Mouse (Mus musculus): ENCODE results near the gene Itpk1.
A peak's percentile ranks its signal among the peaks of the same experiment; 100 is the strongest.

The Itpk1 gene

DNA sequence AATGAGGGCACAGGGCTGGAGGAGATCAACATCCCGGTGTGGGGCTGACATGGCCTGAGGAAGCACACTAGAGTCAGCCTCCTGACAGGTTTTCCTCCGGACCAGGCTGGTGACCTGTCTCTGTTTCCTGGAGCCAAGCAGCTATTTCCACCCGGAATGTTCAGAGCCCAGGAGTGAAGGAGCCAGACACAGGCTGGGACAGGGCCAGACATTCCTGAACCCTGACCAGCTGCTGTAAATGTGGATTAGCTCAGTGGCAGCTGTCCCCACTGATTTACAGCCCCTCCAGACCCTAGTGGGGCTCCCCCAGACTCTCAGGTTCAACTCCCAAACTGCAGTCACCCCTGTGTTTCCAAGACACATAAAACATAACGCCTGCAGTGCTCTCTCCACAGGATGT lies 107.3 kb downstream of the Itpk1 start:
- no peak for DNase-seq (ENCODE audit: low read depth, low spot score)

- peak; percentile 84 for DNase-seq (ENCODE audit: low read depth, low spot score)
Observed at GRCm38 (mm10) chr12:102596410-102596809, 108.3 kb downstream of the Itpk1 start.

DNA sequence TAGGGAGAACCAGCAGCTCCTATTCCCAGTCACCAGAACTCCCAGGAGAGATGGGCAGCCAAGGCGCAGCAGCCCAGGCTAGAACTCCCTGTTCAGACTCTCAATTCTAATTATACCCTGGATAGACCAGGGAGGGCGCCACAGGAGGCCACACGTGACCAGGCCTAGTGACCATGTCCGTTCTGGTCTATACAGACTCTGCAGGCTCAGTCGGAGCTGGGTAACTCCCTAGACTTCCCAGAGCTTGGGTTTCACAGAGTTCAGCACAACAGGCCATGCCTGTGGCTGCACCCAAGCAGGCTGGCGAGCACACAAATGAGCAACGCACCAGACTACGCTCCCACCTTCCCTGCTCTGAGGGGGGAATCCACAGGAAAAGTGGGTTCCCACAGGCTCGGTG lies 110.1 kb downstream of the Itpk1 start:
- DNase-seq (ENCODE audit: low read depth, low spot score): no peak

GRCm38 (mm10) chr12:102593699-102594098 lies 111.0 kb downstream of the Itpk1 start:
- no peak for DNase-seq (ENCODE audit: low read depth, low spot score)

GRCm38 (mm10) chr12:102590711-102591360 lies 113.9 kb downstream of the Itpk1 start:
- no peak for DNase-seq (ENCODE audit: low read depth, low spot score)

GRCm38 (mm10) chr12:102587106-102587505 lies 117.6 kb downstream of the Itpk1 start:
- no peak for DNase-seq (ENCODE audit: low read depth, low spot score)

DNA sequence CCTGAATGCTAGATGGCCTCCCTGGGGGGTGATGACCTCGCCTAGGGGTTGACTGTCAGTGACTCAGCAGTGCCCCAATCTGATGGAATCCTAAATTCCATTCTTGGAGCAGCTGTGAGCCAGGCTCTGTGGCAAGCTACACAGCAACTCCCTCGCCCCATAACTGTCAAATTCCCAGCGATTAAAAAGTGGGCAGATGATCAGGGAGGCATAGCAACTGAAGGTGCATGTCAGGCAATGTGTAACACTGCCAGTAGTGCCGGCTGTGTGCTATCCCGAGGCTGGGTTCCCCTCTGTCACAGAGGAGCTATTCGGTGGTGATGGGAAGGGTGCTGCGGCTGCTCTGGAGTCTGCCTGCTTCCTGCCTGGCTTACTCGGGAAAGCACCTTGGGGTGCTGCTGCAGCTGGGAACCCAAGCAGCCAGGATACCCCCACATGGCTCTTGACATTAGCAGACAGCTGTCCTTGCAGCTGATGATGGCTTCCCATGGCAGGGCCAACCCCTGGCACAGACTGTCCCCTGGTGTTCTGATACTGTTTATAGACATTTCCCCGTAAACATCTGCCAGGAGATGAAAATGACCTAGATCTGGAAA lies 118.3 kb downstream of the Itpk1 start:
- DNase-seq (ENCODE audit: low read depth, low spot score): no peak

DNA sequence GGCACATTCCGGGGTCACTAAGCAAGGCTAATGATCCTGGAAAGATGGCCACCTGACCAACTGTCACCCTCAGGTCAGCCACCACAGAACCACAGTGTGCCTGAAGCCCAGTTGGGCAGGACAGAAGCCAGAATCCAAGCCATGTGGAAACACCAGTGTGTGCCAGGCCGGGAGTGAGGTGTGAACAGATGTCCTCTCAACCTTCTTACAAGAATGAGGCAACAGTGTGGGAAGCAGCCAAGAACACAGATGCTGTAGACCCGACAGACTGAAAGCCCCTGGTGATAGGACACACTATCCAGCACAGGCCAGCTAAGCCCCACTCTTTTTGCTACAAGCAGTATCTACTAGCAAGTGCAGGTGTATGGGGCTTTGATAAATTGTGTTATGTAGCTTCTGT lies 119.3 kb downstream of the Itpk1 start:
- no peak for DNase-seq (ENCODE audit: low read depth, low spot score)

DNA sequence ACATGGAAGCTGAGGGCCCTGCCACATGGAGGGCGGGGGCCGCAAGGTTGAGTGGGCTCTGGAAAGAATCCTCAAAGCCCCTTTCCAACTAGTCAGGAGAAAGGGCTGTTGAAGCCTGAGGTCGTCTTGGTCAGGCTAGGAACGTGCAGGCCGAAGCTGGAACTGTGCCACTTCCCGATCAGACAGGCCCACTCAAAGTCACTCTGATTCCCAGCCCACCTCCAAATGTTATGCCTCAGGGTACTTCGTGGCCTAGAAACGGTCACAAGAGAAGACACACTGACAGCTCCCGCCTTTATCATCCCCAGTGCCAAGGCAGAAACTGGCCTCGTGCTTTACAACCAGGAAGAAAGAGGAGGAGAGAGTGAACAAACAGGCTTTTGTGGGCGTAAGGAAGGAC lies 122.3 kb downstream of the Itpk1 start:
- DNase-seq (ENCODE audit: low read depth, low spot score): no peak

- peak; percentile 40 for DNase-seq (ENCODE audit: low read depth, low spot score)
Observed at GRCm38 (mm10) chr12:102581579-102582196, 123.0 kb downstream of the Itpk1 start.

DNA sequence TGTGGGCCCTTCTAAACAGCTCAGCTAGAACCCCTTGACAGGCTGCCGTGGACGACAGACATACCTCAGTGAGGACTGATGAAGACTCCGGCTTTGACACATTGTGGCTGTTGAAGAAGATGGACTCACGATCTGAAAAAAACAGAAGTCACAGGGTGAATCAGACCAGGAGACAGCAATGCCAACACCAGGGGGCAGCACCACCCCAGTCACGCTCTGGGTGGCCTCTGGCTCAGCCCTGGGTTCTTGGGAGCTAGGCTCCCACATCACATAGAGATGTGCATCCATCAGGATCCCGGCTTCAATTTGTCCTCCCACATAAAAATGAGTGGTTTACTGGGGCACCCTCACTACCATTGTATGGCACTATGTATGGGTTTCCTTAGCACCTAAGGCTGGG lies 125.7 kb downstream of the Itpk1 start:
- peak; percentile 80 for DNase-seq (ENCODE audit: low read depth, low spot score)

GRCm38 (mm10) chr12:102576659-102577398 lies 127.9 kb downstream of the Itpk1 start:
- no peak for DNase-seq (ENCODE audit: low read depth, low spot score)

DNA sequence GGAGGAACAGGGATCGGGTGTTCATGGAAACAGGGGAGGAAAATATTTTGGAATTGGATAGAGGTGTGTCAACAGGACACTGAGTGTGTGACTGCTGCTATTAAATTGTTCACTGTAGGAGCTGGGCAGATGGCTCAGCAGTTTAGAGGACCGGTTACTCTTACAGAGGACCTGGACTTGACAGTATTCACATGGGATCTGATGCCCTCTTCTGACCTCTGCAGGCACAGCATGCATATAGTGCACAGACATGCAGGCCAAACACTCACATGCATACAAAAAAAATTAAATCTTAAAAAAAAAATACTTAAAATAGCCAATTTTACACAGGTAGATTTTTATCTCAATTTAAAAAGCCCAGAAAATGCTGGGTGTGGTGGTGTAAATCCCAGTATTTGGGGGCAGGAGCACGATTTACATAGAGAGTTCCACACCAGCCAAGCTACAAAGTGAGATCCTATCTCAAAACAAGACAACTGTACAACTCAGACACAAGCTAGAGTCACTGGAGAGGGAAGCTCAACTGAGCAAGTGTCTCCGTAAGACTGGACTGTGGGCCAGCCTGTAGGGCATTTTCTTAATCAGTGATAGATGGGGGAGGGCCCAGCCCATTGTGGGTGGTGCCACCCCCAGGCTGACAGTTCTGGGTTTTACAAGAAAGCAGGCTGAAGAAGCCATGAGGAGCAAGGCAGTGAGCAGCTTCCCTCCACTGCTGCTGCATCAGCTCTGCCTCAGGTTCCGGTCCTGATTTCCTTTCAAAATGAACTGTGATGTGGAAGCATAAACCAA lies 129.0 kb downstream of the Itpk1 start:
- DNase-seq (ENCODE audit: low read depth, low spot score): no peak

- DNase-seq (ENCODE audit: low read depth, low spot score): no peak
Observed at GRCm38 (mm10) chr12:102573036-102573435, 131.7 kb downstream of the Itpk1 start.

DNA sequence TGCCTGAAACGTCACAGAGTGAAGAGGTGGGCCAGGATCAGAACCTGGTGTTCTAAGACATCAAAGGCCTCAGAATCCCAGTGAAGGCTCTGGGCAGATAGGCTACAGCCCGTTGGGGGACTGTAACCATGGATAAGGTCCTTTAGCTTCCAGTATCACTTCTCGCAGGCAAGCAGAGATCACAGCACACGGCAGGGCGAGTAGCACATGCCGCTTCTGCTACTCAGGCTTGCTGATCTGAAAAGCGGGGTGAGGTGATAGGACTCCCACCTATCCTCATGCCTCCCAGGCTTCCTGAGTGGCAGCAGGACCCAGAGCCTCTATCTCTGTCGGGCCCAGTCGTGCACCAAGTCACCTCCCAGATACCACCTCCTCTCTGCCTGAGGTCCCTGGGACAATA lies 133.1 kb downstream of the Itpk1 start:
- no peak for DNase-seq (ENCODE audit: low read depth, low spot score)

DNA sequence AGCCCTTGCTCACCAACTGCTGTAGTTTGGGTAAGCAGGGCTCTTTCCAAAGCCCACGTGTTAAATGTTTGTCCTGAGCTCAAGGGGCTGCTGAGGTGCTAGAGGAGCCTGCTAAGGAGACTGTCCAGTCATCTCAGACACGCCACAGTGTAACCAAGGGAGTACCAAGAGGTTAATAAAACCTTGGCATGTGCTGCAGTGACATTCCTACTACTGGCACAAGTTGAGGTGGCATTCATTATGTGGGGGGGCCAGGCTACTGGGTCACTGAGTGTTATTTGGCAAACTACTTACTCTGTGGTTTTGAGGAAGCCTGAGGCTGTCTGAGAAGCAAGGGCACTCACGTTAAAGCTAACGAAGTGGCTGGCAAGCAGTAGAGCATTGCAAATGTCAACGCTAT lies 134.0 kb downstream of the Itpk1 start:
- DNase-seq (ENCODE audit: low read depth, low spot score): no peak

DNA sequence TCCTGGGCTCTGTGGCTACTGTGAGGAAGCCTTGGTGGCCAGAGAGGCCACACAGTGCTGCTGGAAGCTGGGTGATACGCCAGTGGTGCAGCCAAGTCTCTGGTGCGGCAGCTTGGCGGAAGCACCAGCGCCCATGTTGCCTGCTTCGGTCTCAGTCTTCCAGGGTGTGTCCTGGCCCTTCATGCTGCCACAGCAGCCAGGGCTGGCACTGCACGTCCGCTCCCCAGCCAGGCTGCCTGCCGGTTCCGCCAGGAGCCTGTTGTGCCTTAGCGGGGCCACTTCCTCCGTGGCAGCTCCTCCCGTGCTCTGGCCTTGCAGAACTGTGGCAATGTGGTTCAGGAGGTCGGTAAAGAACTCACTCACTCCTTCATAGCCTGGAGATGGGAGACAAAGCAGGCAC lies 134.6 kb downstream of the Itpk1 start:
- no peak for DNase-seq (ENCODE audit: low read depth, low spot score)

DNA sequence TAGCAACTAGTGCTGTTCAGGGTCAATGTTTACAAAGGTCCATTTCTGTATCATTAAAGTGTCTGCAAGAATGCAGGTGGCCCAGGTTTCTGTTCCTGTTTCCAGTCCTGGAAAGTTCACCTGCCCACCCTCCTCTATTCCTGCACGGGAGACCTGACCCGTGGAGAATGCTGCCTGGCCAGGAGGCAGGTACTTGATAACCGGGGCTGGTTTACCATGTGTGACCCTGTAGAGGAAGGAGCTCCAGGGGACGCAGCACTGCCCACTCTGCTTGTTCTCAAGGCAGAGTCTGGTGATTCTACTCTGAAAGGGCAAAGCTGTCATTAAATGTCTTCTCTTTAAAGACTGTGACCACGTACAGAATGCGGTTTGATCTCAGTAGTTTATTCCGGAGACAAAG lies 136.5 kb downstream of the Itpk1 start:
- no peak for DNase-seq (ENCODE audit: low read depth, low spot score)

DNA sequence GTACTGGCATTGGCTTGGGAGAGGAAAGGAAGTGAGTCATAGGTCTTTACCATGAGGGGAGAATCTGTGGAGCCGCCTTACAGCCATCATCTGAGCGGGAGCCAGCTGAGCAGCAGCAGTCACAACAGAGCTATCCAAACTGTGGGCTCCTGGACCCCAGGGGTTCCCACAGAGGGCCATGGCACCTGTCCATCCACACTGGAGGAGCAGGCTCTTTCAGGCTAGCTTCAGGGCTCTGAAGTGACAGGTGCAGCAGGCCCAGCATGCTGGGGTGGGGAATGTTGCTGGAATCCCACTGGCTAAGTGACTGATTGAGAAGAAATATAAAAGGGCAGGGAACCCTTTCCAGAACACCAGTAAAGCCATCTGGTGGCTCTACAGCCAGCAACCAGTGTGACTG lies 137.8 kb downstream of the Itpk1 start:
- no peak for DNase-seq (ENCODE audit: low read depth, low spot score)

- DNase-seq (ENCODE audit: low read depth, low spot score): no peak
Observed at GRCm38 (mm10) chr12:102565086-102565485, 139.6 kb downstream of the Itpk1 start.

DNA sequence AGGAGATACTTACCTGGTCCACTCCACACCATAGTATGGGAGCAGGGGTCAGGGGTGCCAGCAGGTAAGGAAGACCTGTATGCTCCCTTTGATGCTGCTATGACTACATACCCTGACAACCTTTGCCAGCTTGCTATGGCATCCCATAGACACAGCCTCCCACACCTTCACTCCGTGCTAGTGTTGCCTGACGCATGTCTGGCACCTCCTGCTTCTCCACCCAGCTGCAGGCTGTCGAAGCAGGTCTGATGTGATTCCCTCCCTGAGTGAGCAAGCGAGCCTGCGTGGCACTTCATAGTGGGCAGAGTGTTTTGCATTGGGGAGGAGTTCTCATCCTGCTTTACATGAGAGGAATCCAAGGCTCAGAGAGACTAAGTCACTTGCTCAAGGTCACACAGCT lies 147.4 kb downstream of the Itpk1 start:
- DNase-seq (ENCODE audit: low read depth, low spot score): no peak

DNA sequence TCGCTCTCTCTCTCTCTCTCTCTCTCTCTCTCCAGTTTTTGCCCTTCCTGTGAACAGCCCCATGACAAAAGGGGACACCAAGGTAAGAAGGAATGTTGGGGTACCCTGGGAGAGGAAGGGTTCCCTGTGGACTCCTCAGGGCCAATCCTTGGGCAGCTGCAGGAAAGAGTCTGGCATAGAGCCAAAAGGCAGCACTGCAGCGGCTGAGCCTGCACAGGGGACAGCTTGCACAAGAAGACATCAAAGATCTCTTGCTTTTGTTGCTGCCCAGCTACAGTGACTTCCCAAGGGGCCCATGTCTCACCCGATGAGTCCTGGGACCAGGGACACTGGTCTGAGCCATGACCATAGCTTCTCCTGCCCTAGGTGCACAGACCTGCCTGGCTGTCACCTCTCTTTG lies 148.9 kb downstream of the Itpk1 start:
- no peak for DNase-seq (ENCODE audit: low read depth, low spot score)

Data from ZHBTc4 (cell line).